Mouse (Mus musculus) Patski (cell line): ENCODE results near the gene Arhgap45. TPM values are rescaled to one million over a fixed set of nuclear protein-coding genes. Genes with fewer than 3 reads are reported as not detected.

Experiments used
- ATAC-seq: fragments of 100-300 bp; one replicate; pipeline ENCODE4 v1.8.0; 2021
- CTCF ChIA-PET: fragments of 350-600 bp; sonication (Branson Sonifier 250); formaldehyde crosslinking; loops from one replicate; lab custom pipeline; 2022; ENCODE audit warnings: inconsistent platforms; lab: Charles Lee
- POLR2A ChIA-PET: fragments of 350-600 bp; sonication (Branson Sonifier 250); formaldehyde crosslinking; loops from one replicate; lab custom pipeline; 2022; ENCODE audit warnings: antibody characterized with exemption, inconsistent platforms; lab: Charles Lee
- DNase-seq: peaks from one replicate; pipeline ENCODE4 v3.0.0-alpha.2; 2011; ENCODE audit warnings: low read depth, low spot score
- H3K27me3 ChIP-seq: fragments of 371-371 bp; one replicate; pipeline ENCODE4 v1.5.1; 2021
- CTCF ChIP-seq: fragments of 100-300 bp; IDR thresholded peaks from one replicate; pipeline ENCODE4 v1.5.1; 2021
- in situ Hi-C: fragments of 300-500 bp; cut with MboI; formaldehyde crosslinking; loops from 3 replicates; pipeline ENCODE4 v1.11.1; 2018; ENCODE audit warnings: low pct_unique_long_range_greater_than_20kb, mixed read lengths
- polyA plus RNA-seq: library from polyadenylated mRNA; unstranded; gene quantifications from one replicate; pipeline ENCODE4 v1.2.3, GENCODE M21; 2021

Arhgap45 gene
- polyA plus RNA-seq, 1 experiment from 2014 or later = 0.85 TPM

DNA sequence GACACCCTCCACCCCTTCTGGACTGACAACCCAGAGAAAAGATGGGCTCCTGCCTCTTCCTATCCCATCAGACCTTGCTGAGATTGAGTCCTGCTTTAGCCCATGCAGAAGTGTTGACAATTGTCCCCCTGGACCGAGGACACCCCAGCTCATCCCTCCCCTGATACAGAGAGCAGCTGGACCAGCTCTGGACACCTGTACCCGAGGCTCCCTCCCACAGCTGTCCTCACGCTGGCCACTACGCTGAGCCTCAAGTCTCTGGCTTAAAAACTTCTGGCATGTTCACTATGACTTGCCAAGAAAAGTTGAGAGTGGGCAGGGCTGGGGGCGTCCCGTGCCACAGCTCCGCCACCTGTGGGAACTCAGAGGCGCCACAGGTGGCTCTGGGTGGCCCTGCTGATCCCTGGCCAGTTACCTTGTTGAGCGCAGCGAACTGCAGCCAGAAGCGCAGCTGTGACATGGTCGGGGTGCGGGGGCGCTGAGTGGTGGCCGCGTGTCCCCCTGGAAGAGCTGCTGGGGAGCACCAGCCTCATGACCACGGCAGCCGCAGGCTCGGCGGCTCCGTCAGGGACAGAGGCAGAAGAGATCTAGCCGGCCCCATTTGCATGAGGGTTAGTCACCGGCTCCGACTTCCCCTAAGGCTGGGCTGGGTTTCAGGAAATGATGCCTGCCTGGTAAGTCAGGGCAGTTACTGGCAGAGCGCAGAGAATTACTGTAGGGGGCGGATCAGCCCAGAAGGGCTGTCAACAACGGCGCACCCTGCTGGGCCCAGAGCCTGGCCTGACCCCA, 58.6 kb downstream of the Arhgap45 start:
- peak; percentile 91 for DNase-seq
- POLR2A ChIA-PET = interaction anchor here (0.8 to 6.8 kb wide), 11 partner anchors 11 to 89 kb away, joined by 3 to 50 read pairs (median 5); partner anchors contain the start of gene Cnn2
- peak; percentile 69 for ATAC-seq
- no peaks in the 10 kb centered on the region for H3K27me3 ChIP-seq
- in situ Hi-C loops = loop anchor here (5.0 kb wide), 2 partner anchors 32 to 88 kb away; partner anchors contain the start of genes Cnn2 and Sbno2
- TF ChIP-seq CTCF = no peak
- CTCF ChIA-PET = interaction anchor here (1.1 to 1.9 kb wide), 3 partner anchors 24 to 88 kb away, joined by 3 to 5 read pairs (median 4); no protein-coding TSS in a partner anchor

DNA sequence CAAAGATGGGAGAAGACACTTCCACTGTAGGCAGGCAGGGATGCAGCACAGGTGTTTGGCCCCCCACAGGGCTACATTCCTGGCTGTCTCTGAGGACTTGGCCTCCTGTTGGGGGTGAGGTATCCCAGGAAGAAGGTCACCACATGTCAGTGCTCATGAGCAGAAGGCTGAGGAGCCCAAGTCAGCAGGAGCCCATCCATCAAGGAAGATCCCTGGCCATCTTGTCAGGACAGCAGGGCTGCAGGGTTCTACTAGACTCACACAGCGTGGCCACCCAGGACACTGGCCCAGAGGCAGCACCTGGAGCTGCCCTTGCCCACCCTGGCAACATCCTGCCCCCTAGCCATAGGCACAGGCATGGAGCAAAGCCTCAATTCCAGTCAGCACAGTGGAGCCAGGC, 59.5 kb downstream of the Arhgap45 start:
- ATAC-seq = no peak
- in situ Hi-C loops = no loop called here
- DNase-seq = no peak
- ChIA-PET POLR2A (interaction anchor here (0.8 to 6.8 kb wide), 11 partner anchors 10 to 87 kb away, joined by 3 to 50 read pairs (median 5); partner anchors contain the start of genes Cnn2 and Polr2e), CTCF (interaction anchor here (1.5 kb wide), 1 partner anchor 38 kb away, joined by 5 read pairs; no protein-coding TSS in a partner anchor)
- H3K27me3 ChIP-seq = no peaks in the 10 kb centered on the region
- TF ChIP-seq CTCF = no peak

DNA sequence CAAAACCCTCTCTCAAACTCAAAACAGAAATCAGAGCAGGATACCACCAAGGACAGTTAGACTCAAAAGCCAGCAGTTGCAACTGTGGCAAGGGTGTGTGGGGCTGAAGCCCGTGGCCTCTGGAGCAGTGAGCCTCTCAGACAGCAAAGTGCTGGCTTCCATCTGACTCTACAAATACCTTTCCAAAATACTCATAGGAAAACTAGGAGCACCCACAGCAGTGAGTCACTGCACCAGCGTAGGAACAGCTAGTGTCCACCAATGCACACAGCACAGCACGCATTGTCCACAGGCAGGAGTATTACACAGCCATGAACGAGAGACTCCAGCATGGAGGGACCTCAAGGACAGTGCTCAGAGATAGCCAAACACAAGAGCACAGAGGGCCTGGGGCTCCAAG, 59.9 kb downstream of the Arhgap45 start:
- no peak for ATAC-seq
- POLR2A ChIA-PET = interaction anchor here (1.0 to 6.8 kb wide), 6 partner anchors 10 to 88 kb away, joined by 3 to 50 read pairs (median 5); partner anchors contain the start of genes Cnn2 and Polr2e
- CTCF ChIA-PET = interaction anchor here (0.9 to 1.2 kb wide), 2 partner anchors 32 to 89 kb away, joined by 3 to 4 read pairs; no protein-coding TSS in a partner anchor
- no peak for DNase-seq
- TF ChIP-seq CTCF = no peak
- in situ Hi-C loops = no loop called here
- no peaks in the 10 kb centered on the region for H3K27me3 ChIP-seq

DNA sequence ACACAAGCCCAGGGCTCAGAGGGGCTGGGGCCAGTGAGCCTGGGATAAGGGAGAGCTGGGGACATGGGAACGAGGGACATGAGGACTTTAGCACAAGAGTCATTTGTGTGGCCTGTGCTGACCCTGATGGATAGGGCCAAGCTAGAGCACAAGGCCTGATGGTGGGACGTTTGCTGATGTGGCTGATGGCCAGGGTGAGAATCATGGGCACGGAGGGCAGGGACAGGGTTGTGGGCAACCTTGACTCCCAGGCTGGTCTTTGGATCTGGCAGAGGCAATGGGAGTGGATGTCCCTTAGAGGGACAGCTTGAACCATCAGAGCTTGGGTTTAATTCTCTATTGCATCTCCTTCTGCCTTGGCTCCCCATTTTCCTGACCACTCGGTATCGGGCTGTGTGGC, 60.9 kb downstream of the Arhgap45 start:
- H3K27me3 ChIP-seq = no peaks in the 10 kb centered on the region
- no peak for DNase-seq
- ATAC-seq = no peak
- POLR2A ChIA-PET = interaction anchor here (0.5 to 6.4 kb wide), 3 partner anchors 9 to 1189 kb away, joined by 3 to 47 read pairs (median 5); partner anchors contain the start of gene Sbno2
- CTCF ChIA-PET = interaction anchor here (0.9 to 1.2 kb wide), 2 partner anchors 31 to 90 kb away, joined by 3 to 4 read pairs; no protein-coding TSS in a partner anchor
- in situ Hi-C loops = no loop called here
- TF ChIP-seq CTCF = no peak

DNA sequence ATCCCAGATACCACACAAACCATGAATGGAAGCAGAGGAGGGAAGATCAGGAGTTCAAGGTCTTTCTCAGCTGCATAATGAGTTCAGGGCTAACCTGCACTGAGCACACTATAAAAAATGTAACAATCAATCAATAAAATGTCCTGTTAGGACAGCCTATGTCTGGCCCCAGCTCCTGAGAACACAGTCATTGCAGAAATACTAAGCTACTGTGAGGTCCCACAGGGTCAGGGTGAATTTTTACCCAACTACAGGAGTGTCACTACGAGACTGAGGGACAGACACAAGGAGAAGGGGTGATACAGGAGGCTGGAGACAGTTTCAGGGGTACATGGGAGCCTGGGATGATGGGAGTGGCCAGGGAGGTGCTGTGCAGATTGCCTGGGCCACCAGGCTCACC, 61.9 kb downstream of the Arhgap45 start:
- POLR2A ChIA-PET = interaction anchor here (1.0 to 1.2 kb wide), 2 partner anchors 12 to 27 kb away, joined by 3 to 4 read pairs; partner anchors contain the start of gene Sbno2
- ATAC-seq (no peak), DNase-seq (no peak)
- in situ Hi-C loops = no loop called here
- CTCF ChIA-PET = interaction anchor here (1.0 kb wide), 1 partner anchor 34 kb away, joined by 3 read pairs; no protein-coding TSS in a partner anchor
- no peak for TF ChIP-seq CTCF
- H3K27me3 ChIP-seq = no peaks in the 10 kb centered on the region

DNA sequence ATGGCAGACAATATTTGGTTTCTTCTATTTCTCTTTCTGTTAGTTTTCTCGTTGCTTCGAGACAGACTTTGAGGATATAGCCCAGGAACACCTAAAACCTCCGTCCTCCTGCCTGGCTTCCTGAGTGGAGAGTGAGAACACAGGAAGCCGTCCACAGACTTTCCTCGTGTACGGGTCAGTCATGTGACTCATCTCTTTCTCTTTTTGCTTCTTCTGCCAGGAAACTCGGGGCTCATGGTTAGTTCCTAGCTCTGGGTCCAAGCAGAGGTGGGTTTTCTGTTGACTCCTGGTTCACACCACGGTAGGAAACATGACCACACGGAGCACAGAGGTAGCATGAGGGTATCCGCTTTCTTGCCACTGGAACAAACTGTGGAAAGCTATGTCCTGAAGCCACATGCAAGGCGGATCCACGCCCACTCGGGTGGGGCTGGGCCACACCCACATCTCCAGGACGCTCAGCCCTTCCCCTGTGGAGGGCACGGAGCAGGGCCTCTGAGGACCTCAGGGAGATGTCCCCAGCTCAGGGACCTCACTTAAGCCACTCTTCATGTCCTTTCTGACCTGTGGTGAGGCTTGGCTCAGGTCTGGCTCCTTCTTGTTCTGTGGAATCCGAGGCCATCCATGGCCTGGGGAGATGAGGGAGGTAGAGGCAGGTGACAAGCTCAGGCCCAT, 64.1 kb downstream of the Arhgap45 start:
- POLR2A ChIA-PET = interaction anchor here (1.2 to 1.9 kb wide), 2 partner anchors 9 to 24 kb away, joined by 3 to 4 read pairs; no protein-coding TSS in a partner anchor
- ATAC-seq = no peak
- no peaks in the 10 kb centered on the region for H3K27me3 ChIP-seq
- DNase-seq = no peak
- CTCF ChIA-PET = interaction anchor here (1.4 kb wide), 1 partner anchor 9 kb away, joined by 3 read pairs; no protein-coding TSS in a partner anchor
- TF ChIP-seq CTCF = no peak
- in situ Hi-C loops = no loop called here

Other genes starting within 250 kb of the Arhgap45 start
- 58.5 TPM for gene Rnf126, start 249.7 kb upstream of the Arhgap45 start, polyA plus RNA-seq
- gene Fstl3, start 239.4 kb upstream of the Arhgap45 start, polyA plus RNA-seq = 2.3 TPM
- not detected for gene Prss57, start 225.7 kb upstream of the Arhgap45 start, polyA plus RNA-seq
- gene Palm, start 223.1 kb upstream of the Arhgap45 start, polyA plus RNA-seq = 141 TPM
- 0.17 TPM for gene Misp, start 195.7 kb upstream of the Arhgap45 start, polyA plus RNA-seq
- 349 TPM for gene Ptbp1, start 162.2 kb upstream of the Arhgap45 start, polyA plus RNA-seq
- gene Prtn3, start 142.2 kb upstream of the Arhgap45 start, polyA plus RNA-seq = 7.5 TPM
- 34.6 TPM for gene Plppr3, start 142.0 kb upstream of the Arhgap45 start, polyA plus RNA-seq
- gene Elane, start 130.4 kb upstream of the Arhgap45 start, polyA plus RNA-seq = not detected
- not detected for gene Cfd, start 125.8 kb upstream of the Arhgap45 start, polyA plus RNA-seq
- gene Med16, start 107.7 kb upstream of the Arhgap45 start, polyA plus RNA-seq = 27.1 TPM
- not detected for gene Gm26602, start 105.8 kb upstream of the Arhgap45 start, polyA plus RNA-seq
- gene Kiss1r, start 99.7 kb upstream of the Arhgap45 start, polyA plus RNA-seq = 2.1 TPM
- gene R3hdm4, start 95.4 kb upstream of the Arhgap45 start, polyA plus RNA-seq = 101 TPM
- gene Arid3a, start 89.6 kb upstream of the Arhgap45 start, polyA plus RNA-seq = 5.9 TPM
- 45.4 TPM for gene Wdr18, start 56.5 kb upstream of the Arhgap45 start, polyA plus RNA-seq
- gene Grin3b, start 45.9 kb upstream of the Arhgap45 start, polyA plus RNA-seq = 0.54 TPM
- gene Tmem259, start 32.3 kb upstream of the Arhgap45 start, polyA plus RNA-seq = 145 TPM
- gene Cnn2, start 28.1 kb upstream of the Arhgap45 start, polyA plus RNA-seq = 393 TPM
- 19.9 TPM for gene Abca7, start 20.2 kb upstream of the Arhgap45 start, polyA plus RNA-seq
- 146 TPM for gene Polr2e, start 23.1 kb downstream of the Arhgap45 start, polyA plus RNA-seq
- gene Gpx4, start 30.5 kb downstream of the Arhgap45 start, polyA plus RNA-seq = 916 TPM
- gene Sbno2, start 88.9 kb downstream of the Arhgap45 start, polyA plus RNA-seq = 181 TPM
- 140 TPM for gene Stk11, start 99.2 kb downstream of the Arhgap45 start, polyA plus RNA-seq
- gene Atp5d, start 122.0 kb downstream of the Arhgap45 start, polyA plus RNA-seq = 475 TPM
- 30.0 TPM for gene Cbarp, start 124.2 kb downstream of the Arhgap45 start, polyA plus RNA-seq
- gene Midn, start 131.6 kb downstream of the Arhgap45 start, polyA plus RNA-seq = 116 TPM
- 62.1 TPM for gene Cirbp, start 149.3 kb downstream of the Arhgap45 start, polyA plus RNA-seq
- 7.9 TPM for gene 1600002K03Rik, start 156.3 kb downstream of the Arhgap45 start, polyA plus RNA-seq
- gene Efna2, start 162.8 kb downstream of the Arhgap45 start, polyA plus RNA-seq = 1.1 TPM
- gene Mum1, start 209.8 kb downstream of the Arhgap45 start, polyA plus RNA-seq = 41.4 TPM
- 182 TPM for gene Ndufs7, start 232.5 kb downstream of the Arhgap45 start, polyA plus RNA-seq
- 8.2 TPM for gene Gamt, start 244.4 kb downstream of the Arhgap45 start, polyA plus RNA-seq
- 157 TPM for gene Dazap1, start 244.8 kb downstream of the Arhgap45 start, polyA plus RNA-seq